Mouse (Mus musculus) brain, embryonic 14.5 days (tissue): ENCODE measurements at regions not wholly inside any gene's neighbourhood (a gene's known extent, or its start where the extent isn't known, plus 50 kb on each side); places are given as distances from the start of the nearest gene placed in this dataset.

Experiments
- CTCF ChIP-seq: fragments of 200-500 bp; IDR thresholded peaks from 2 replicates; pipeline ENCODE4 v1.5.1; 2012; ENCODE audit warnings: inconsistent platforms, mild to moderate bottlenecking, moderate library complexity, borderline replicate concordance; ENCODE audit not compliant: insufficient read depth, insufficient read length; ENCODE audit errors: extremely low read depth
- POLR2A ChIP-seq: fragments of 200-500 bp; IDR thresholded peaks from 2 replicates; pipeline ENCODE4 v1.6.1; 2012; ENCODE audit warnings: mild to moderate bottlenecking, inconsistent platforms, borderline replicate concordance; ENCODE audit not compliant: poor library complexity, insufficient read depth, insufficient read length, severe bottlenecking; ENCODE audit errors: extremely low read depth

- TF ChIP-seq POLR2A: no peak
- TF ChIP-seq CTCF: no peak
Measured at GRCm38 (mm10) chr15:17101182-17101581, 372.6 kb downstream of the Cdh9 start.
